Mouse (Mus musculus) ovary, postnatal 14 days (tissue): ENCODE measurements at regions not wholly inside any gene's neighbourhood (a gene's known extent, or its start where the extent isn't known, plus 50 kb on each side); places are given as distances from the start of the nearest gene placed in this dataset.

Source experiments
- DNase-seq: peaks from one replicate; pipeline ENCODE4 v3.0.0; 2022; ENCODE audit warnings: low spot score

DNA sequence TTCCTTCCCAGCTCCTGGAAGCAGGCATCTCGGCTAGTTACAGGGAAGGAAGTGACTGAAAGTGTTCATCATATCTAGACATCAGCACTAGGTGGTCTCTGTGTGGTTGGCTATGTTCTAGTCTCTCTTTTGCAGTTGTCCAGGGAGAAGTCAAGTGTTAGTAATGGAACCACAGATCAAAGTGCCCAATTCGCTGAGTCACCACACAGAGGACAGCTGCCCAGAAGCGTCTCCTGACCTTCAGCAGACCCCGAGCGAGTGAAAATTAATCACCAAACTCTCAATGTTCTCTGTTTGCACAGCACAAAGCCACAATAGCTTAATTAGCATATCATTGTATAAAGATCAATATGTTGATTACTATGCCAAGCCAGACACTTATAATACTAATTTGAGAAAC is 151.6 kb upstream of the Ncam1 start:
- DNase-seq: no peak

DNA sequence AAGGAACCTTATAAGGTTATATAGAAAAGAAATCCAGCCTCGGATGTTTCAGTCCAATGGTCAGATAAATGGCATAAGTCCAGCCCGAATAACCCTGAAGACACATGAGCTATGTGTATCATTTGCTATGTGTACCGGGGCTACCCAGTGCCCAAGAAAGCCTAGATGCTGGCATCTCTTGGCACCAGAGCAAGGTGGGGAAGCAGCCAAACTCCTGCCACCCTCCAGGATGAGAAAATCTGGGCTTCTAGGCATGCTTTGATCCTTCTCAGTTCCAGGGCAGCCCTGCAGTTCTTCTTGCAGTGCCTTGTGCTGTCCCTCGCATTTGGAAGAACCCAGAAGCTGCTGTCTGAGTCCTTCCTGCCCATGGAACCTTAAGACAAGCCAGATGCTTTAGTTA is 149.8 kb upstream of the Ncam1 start:
- no peak for DNase-seq

DNA sequence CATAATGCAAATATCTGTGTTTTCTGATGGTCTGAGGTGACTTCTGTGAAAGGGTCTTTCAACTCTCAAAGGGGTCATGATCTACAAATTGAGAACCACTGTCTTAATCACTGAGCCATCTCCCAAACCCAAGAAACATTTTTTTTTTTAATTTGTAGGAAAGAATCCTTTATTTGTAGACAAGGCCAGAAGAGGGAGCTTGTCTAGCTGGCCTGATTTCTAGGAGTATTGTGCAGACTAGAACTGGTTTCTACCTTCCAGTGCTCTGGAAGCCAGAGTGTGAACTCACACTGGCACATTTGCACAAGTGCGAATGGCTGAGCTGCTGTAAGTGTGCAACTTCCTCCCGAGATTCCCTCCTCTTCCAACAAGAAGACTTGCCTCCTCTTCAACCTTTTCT is 148.1 kb upstream of the Ncam1 start:
- no peak for DNase-seq

DNA sequence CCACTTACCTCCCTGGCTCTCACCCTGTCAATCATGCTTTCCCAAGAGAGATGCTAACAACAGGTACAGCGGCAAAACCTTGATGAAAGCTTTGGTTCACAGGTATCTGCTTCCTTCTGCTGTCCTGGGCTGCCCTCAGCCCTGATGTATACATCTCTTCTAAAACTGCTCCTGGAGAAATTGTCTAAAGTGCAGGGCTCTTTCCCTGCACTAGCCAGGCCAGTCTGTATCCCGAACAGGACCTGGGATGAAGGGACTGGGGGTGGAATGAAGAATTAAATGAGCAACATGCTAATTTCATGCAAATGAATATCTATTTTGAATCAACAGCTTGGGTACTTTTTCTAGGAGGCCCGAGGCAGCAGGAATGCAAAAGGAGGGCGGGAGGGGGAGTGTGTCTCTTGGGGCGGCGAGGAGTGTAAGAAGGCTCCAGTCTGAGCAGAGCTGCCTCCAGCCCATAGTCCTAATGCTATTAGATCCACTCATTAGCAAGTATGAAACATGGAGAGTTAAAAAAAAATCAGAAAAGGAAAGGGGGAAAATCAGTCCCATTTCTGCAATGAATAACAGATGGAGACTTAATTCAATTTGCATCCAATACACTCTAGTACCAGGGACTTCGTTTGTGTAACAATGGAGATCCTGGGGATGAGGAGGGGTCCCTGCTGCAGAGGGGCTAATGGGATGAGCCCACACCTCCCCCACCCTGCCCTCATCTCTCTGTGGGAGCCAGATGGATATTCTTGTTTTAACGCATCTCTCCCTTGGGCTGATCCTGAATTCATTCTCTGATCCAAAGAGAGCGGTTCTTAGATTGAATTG is 137.0 kb upstream of the Ncam1 start:
- DNase-seq: no peak

DNA sequence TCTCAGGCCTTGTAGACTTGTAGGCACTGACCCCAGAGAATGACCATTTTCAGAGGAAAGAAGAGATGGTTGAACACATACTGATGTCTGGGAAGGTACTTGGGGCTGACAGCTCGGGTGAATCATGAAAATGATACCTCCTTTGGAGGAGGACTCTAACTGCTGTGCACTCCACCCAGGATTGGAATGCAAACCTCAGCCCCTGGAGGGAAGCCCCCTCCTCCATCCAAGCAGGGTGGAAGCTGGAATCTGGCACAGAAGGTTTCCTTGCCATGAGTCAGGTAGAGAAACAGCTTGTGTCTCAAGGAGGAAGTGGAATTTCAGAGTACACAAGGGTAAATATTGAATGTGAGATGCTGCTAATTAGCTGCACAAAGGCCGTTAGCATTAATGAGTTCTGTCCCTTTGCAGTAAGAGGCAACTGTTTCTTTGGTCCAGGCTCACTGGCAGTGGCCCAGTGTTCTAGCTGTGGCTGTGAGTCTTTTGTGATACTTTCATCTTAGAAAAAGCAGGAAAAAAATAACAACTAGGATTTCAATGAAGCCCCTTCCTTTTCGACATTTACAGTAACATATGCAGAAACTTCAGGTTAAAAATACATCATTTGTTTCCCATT is 129.4 kb upstream of the Ncam1 start:
- DNase-seq: no peak

DNA sequence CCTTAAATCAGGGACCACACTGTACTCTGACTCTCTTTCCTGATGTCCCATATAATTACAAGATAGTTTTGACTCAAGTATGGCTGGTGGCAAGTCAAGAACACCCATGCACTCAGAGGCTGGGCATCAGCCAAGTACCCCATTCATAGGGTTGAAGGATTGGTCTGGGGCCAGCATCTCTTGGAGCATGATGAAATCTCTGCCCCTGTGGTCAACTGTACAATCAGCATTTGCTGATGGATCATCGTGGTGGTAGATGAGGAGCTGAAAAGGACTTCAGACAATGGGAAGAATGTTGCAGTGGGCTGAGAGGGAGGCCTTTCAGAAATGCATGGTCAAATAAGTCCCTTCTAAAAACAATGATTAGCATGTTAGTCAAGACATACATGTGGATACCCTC is 128.6 kb upstream of the Ncam1 start:
- no peak for DNase-seq

DNA sequence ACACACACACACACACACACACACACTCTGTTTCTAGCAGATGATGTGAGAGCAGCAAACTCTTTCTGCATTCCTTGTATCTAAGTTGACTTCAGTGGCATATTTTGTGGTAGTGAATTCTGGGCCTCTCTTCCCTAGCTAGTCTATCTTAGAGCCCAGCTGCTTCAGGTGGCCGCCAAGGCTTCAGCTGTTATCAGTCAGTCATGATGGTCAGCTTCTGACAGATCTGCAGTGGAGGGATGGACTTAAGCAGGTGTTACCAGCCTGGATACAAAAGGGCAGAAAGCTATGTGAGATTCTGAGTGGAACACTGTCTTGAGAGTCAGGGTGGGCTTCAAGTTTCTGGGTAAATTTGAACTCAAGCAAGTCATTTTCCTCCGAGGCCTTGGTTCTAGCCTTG is 127.1 kb upstream of the Ncam1 start:
- DNase-seq: no peak

DNA sequence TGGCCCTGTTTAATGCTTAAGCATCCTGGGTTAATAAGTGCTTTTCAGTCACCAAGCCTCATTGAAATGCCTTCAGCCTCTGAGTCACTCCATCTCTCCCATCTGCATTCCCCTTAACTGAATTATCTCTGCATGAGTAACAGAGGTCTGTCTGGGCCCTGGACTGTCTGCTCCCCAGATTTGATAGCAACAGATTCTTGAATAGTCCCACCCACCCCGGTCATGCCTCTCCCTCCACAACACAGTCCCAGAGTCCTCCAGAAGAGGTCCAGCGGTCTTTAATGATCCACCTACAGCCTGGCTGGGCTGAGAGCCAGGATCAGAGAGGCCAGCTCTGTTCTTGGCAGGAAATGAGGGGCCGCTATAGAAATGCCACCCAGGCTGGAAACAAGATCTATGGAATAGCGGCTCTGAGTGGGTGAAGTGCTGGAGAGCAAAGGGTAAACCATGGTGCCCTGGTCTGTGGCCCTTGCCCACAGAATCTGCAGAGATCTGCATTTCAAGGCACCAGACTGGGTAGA is 125.3 kb upstream of the Ncam1 start:
- no peak for DNase-seq

DNA sequence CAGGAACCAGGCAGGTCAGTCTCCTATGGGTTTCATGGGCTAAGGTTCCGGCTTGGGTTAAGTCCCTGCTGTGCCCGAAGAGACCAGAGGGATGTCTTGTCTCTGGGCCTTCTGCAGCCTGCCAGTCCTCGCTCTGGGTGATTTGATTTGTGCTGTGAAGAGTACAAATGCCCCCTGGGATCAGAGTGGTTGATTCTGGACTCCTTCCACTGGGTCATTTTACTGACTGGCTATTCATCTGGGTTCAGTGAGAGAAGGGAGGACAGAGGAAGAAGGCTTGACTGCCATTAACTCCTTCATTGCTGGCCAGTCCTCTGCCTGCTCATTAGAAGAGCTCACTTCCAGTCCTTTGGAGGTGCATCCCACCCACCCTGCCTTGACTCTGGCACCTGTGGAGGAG is 124.0 kb upstream of the Ncam1 start:
- DNase-seq: no peak

DNA sequence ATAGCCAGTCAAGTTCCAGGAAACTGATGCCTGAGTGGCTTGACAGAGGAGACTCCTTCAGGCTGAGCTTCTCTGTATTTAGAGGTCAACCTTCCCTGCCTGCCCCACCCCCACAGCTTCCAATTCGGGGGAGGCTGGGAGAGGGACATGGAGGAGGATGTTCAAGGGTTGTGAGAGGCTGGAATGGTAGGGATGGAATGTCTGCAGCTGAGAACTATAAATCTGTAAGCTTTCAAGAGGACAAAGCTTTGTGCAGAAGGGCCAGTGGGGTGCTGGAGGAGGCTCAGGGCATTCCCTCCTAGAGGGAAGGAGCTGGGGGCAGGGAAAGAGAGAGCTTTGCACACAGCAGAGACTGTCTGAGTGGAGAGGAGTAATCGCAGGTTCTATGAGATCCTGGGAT is 123.4 kb upstream of the Ncam1 start:
- peak; percentile 11 for DNase-seq

DNA sequence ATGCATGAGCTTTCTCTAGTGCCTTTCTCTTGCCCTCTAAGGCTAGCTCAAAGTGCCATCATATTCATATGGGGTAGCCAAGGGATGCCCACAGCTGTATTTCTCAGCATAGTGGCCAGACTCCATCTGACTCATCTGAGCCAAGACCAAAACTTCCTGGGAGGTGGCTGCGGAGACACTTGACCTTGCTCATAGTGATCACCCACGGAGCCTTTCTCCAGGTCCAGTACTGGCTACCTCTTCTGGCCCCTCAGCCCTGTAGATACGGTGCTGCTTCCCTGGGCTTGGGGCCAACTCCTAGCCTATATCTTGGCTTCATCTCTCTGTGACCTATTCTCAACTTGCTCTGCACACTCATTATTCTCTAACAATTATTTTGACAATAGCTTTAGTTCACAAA is 122.6 kb upstream of the Ncam1 start:
- no peak for DNase-seq

DNA sequence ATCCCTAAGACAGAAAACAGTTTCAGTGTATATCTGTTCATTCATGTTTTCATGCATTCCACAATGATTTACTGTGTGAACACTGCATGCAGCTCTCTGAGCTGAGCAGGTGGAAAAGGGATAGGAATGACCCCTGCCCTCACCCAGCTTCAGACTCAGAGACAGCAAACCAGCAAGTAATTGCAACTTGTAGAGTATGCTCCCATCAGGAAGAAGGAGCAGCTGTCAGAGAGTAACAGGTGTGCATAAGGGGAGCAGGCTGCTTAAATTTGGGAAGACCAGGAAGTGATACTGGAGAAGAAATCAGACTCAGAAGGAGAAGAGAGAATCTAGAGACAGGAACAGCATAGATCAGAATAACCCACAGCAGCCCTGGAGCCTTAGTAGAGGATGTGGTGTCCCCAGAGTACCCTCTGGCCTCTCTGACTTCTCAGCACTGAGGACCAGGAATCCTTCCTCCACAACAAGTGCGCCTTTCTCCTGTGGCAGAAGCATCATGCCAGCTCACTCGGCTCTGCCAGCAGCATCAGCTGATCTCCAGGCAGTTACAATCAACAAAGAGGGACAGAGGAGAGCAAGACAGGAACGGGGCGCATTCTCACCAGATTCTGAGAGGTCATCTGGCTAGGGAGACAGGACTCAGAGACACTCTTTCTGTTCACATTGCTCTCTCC is 116.5 kb upstream of the Ncam1 start:
- no peak for DNase-seq

DNA sequence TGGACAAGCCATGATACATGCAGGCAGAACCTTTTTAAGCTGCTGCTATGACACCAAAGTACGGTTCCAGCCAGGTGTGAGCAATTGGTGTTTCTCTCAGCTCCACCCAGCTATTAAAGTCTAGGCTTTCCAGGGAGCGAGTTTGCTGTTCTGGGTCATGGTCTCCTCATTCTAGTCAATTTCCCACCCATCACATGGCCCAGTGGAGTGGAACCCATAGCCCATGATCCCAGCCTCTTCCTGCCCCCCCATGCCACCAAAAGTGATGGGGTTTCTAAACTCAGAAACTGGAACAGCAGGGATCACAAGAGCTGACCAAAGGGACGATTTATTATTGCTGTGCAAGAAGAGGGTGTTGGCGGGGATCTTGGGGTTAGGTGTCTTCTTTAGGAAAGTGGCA is 115.0 kb upstream of the Ncam1 start:
- DNase-seq: no peak

DNA sequence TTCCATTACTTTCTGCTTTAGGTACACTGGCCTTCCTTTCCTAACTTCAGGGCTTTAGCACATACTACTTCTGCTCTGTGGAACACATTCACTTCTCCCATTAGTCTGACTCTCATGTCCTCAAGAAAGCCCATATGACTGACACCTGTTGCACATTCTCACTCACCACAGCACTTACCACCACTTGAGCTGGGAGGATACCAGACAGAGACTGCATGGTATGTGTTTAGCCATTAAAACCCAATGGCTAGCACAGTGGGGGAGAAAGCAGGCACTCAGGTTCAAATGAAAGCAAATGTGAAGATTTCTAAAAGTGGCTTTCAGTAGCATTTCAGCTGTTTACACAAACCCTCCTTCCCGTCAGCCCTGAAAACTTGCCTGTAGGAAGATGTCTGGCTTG is 113.6 kb upstream of the Ncam1 start:
- DNase-seq: no peak

DNA sequence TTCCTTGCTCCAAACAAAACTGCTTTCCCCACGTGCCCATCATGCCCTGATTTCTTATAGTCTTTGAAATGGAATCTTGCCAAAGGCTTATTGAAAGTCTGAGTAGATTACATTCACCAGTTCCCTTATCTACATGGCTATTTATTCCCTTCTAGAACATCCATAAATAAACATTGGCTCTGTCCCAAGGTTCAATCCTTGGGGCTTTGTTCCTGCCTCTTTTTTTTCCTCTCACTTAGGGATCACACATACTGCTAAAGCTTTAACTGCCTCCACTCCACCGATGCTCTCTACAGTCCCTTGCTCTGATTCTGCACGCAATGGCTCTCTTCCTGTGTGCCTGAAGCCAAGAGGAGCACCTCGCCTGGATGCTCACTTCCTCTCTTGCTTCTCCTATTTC is 107.6 kb upstream of the Ncam1 start:
- DNase-seq: no peak

DNA sequence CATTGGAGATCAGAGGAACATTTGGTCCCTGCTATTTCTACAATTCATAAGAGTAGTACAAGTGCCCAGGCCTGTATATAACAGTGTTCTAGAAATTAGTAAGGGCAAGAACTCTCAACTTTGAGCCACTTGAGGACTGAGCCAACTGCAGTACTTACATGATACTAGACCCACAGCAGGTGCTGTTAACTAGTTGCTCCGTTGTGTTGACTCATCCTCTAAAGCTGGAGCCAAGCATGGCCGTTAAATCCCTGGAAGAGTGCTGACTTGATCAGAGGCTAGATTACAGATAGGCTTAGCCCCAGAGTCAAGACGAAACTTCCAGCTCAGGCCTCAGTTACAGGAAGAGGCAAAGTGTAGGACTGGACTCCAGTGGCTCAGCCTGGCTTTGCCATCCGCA is 107.0 kb upstream of the Ncam1 start:
- DNase-seq: no peak

DNA sequence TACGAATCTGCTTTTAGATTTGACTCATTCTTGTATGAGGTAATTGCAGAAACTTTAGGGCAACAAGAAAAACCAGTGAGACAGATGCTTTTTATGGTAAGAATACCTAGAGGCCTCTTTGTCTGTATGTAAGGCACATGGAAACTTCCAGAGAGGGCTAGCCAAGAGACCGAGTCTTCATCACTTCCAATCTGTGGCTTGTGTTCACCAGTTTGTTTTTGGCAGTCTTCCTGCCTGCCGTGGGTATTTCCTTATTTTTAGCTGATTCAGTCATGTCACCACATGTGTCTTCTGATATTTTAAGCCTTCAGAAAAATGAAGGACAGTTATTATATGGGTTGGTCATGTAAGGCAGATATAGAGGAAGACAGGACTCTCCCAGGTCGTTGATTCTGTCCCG is 100.2 kb upstream of the Ncam1 start:
- no peak for DNase-seq

DNA sequence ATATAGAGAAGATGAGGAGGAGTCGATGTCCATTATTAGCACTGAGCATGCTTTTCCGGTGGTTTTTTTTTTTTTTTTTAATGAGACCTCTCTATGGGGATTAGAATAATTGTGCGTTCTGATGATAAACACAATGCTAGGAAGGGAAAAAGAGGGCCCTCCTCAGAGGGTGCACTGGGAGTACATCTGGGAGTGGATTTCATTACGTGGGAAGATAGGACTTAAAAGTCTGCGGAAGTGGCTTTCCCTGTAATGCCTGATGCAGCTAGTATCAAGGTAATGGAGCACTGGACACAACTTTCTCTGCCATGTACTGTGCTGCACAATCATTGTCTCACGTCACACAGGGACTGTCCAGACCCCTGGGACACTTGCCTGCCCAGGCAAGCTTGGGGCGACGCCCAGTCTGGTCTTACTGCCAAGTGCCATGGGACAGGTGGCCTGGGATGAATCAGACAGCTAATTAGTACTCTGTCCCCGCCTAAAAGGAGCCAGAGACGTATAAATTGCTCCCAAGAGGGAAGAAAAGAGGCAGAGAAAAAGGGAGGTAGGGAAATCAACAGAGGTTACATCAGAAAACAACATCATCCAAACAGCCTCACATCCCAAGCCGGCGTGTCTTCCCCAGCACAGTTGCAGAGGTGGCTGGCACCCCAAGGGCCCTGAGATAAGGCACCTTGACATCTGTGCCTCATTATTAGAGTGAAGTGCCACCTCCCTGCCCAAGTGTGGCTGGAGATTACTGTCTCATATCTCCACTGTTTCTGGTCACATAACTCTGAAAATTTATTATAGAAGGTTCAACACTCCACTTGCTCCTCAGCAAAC is 86.0 kb upstream of the Ncam1 start:
- no peak for DNase-seq

DNA sequence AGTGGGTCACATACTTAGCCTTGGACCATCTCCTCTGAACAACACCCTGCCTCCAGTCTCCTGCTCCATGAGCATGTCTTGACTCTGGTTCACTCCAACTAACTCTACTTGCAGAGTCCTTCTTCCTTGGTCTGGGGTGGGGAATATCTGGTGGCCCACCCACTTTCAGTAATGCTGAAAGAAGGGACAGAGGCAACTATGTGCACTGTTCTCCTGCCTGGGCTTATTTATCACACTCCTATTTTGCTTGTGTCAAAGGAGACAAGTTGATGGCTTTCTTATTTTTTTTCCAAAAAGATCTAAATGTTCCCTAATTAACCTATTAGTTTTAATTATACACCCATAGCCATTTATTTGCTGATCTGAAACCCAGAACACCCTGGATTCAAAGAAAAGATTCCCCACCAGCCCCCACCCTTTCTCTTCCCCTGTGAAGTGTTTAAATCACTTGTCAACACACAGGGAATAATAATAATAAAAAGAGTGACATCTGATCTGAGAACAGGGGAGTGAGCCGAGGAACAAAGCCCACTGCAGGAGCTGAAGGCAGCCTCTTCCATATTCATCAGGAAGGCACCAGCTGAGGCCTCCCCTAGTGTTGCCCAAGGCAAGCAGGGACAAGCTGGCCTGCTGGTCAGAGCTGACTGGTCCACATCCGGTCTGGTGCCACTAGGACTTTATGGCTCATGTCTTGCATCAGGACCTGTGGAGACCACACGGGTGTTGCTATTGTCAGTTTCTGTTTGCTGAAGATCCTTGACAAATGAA is 80.8 kb upstream of the Ncam1 start:
- no peak for DNase-seq

DNA sequence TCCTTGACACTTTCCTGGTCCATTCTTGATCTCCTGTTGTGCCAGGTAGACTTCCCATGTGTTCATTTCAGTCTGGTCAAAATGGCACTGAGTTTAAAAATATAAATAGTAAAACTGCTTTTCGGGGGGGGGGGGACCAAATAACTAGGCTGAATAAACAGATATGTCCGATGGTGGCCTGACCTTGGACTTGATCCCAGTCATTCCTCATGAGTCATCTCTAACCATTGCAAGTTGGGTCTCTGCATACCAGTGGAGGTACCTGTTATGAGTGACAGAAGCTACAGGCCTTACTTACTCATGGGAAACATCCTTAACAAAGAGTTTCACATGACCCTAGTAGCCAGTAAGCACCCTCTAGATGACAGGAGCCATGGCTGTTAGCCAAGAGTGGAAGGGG is 76.2 kb upstream of the Ncam1 start:
- no peak for DNase-seq

DNA sequence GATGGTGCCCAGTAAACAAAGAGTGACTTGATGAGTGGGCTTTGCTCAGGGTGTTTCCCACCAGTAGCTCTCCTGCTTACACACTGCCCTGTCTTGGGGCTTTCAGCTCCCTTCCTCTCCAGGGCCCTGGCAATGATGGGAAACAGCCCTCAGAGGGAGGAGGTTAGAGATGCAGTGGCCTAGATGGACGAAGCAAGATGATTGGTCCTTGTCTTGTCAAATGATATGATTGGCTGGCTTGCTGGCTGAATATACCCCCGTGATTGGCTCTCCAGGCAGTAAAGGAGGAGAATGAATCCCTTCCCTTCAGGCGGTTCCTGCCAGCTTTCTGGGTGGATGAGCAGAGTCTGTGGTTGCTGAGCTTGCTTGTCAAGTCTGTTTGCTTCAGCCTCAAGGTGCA is 74.8 kb upstream of the Ncam1 start:
- DNase-seq: peak; percentile 5

DNA sequence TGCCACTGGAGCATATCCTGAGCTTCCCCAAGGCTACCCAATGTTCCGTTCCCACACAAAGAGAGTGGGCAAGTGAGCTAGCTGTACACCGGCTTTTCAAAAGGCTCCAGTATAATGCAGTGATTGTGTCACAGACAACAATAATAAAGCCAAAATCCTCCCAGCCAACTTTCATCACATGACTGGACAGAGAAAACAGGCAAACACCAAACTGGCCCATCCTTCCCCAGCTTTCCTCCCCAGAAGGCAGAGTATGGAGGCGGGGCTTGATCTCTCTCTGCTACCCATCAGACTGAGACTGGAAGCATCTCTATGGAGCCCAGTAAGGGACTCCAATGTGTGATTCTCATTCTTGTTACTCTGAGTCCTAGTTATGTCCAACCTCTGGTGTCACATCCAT is 52.8 kb upstream of the Ncam1 start:
- DNase-seq: no peak
